Mouse (Mus musculus) A20 (cell line): Measurements from ENCODE around the gene Copz2.

ENCODE experiments used
- DNase-seq: peaks from one replicate; pipeline ENCODE4 v3.0.0-alpha.2; 2011; ENCODE audit warnings: low read depth, low spot score

The Copz2 gene

DNA sequence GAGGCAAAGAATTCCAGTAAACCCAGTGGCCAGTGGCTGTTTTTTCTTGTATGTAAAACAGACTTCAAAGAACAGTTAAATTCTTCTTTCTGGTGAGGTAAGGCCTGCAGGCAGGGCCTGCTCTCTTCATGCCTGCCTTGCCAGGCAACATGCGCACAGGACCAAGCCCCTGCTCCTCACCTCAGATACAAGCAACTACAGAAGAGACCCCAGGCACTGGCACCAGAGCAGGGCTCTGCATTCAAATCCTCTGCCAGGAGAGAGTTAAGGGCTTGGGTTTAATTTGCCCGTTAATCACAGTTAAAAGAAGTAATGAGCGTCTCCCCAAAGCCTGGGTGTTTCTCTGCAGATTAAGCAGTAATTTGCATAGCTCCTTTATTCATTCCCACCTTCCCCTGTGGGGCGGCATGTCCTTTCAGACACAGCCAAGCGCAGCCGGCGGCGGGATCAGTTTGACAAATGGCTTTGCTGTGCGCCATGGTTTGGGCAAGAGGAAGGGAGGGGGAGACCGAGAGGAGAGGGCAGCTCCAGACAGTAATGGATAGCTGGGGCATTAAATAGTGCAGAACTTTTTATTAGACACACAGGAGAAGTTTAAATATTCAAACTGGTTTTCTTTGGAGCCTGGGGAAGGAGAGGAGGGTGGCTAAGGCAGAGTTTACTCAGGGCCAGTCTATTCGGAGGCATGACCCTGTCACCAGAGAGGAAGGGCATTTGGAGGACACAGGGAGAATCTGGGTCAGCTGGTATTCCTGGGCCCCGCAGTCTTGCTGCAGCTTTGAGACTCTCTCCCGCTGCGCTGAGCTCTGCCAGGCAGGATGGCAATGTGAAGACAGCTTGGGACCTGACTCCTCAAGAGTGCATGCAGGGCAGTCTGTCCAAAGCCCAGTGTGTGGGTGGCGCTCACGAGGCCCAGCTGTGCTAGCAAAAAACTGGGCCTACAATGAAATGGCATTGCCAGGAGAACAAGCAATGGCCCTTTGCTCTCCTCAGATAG lies 53.3 kb downstream of the Copz2 start:
- no peak for DNase-seq

DNA sequence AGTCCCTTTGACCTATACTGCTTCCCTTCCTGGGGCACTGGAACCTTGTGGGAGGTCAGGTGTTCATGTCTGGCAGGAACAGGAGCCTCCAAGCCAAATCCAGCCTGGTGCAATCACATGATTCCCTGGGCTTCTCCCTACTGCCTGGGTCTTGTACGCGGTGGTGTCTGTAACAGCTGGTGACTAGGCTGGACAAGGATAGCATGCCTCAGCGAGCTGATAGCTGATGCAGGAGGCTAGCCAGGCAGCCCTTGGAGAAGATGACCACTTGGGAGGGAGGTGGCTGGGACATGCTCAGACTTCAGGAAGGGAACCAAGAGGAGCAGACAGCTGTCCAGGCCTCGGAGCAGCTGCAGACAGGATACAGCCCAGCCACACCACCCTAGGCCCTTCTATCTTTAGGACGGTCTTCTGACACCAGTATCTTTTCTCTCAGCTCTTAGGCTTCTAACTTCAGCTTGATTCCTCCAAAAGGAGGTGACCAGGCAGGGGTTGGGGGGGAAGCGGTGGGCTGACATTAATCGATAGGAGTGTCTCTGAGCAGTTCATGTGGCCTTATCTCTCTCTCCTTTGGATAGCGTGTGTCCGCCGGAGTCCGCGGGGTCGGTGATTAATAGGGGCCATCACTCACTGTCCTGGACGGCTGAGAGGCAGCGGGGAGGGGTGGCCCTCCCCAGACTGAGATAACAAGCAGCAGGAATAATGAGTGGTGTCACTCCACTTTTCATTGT lies 56.9 kb downstream of the Copz2 start:
- DNase-seq, result no peak

DNA sequence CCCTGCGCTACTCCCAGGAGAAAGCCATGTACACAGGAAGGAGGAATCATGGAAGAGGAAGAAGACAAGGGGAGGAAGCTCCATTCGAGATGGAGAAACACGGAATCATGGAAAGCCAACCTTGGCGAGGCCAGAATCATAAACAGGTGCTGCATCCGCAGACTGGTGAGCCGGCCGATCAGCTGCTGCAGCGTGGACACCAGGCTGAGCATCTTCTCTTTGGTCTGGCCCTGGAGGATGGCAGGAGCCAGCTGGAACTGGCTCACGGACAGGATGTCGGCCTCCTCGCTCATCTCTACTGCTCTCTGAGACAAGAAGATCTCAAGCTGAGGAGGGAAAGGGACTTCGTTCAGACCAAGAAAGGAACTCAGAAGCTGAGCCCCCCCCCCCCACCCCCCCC lies 58.9 kb downstream of the Copz2 start:
- no peak for DNase-seq

DNA sequence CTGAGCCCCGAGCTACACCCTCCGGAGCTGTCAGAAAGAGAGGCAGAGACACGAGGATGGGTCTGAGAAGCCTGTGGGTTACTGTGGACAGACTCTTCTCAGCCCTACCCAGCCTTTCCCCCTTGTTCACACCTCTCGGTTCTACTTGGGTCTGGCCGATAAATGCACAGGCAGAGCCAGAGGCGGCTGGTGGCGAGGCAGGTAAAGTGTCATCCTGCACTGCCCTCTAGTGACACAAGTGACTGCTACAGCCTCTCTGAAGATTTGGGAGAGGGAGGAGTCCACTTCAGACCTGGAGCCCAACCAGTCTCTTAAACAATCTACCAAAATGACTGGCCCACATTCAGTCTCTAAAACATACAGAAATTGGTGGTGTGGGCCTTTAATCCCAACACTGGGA lies 60.3 kb downstream of the Copz2 start:
- peak; percentile 76 for DNase-seq
